Mouse (Mus musculus): ENCODE results near the gene Olfr645.

Olfr645 gene

GRCm38 (mm10) chr7:104085365-104085764, at the start of gene Olfr645:
Olfr645 (minus strand) TSS chr7:104085465.
- DNase-seq (ENCODE audit: low spot score in 2 of 2): no peak

- DNase-seq (ENCODE audit: low spot score in 2 of 2): no peak
These were observed 44.5 kb upstream of the Olfr645 start, which contains the start of gene Ubqln5 for GRCm38 (mm10) chr7:104129726-104130125. Ubqln5 (minus strand) TSS chr7:104129826.

GRCm38 (mm10) chr7:104104757-104104972, 19.4 kb upstream of the Olfr645 start, which contains the start of gene Olfr646:
Olfr646 (plus strand) TSS chr7:104104873.
- no peak for DNase-seq (ENCODE audit: low spot score in 2 of 2)

GRCm38 (mm10) chr7:104103913-104104756, 18.9 kb upstream of the Olfr645 start:
- DNase-seq (ENCODE audit: low spot score in 2 of 2): no peak

DNA sequence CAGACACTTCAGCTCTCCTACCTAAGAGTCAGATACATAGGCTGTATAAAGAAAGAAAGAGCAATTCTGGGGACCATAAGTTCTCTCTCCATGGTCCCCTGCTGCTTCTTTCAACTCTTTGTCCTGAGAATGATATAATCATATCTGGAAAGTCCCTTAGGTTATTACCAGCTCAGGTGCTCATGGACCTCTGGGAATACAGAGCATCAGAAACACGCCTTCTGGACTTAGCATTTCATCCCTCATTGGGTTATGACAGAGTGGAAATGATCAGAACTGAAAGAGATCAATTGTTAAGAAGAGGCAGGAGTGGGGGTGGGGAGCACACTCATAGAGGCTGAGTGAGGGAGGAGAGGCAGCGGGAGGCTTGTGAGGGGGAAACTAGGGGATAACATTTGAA, 13.5 kb downstream of the Olfr645 start, which contains the start of gene Olfr644:
Olfr644 (minus strand) TSS at position 101 of the 400 bp plus-strand sequence.
- no peak for DNase-seq (ENCODE audit: low spot score in 2 of 2)

DNA sequence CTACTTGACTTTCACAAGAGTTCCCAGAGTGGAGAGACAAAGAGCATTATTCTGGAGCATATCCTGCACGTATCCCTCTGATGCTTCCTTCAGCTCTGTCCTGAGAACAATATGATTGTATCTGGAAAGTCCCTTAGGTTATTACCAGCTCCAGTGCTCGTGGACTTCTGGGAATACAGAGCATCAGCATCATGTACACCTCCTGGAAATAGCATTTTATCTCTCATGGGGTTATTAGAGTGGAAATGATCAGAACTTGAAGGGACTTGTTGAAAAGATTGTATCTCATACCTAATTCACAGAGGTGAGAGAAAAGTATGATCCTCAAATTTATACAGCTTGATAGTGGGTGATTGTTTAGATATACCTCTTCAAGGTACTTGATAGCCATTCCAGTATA, 23.9 kb downstream of the Olfr645 start, which contains the start of gene 4930516K23Rik:
4930516K23Rik (minus strand) TSS at position 101 of the 400 bp plus-strand sequence.
- no peak for DNase-seq (ENCODE audit: low spot score in 2 of 2)

- no peak for DNase-seq (ENCODE audit: low spot score in 2 of 2)
These were observed 26.1 kb downstream of the Olfr645 start for GRCm38 (mm10) chr7:104059215-104059614.

- DNase-seq (ENCODE audit: low spot score in 2 of 2): no peak
These were observed 32.7 kb downstream of the Olfr645 start, which contains the start of gene Olfr642 for GRCm38 (mm10) chr7:104052566-104052965. Olfr642 (minus strand) TSS chr7:104052666.

- no peak for DNase-seq (ENCODE audit: low spot score in 2 of 2)
These were observed 34.5 kb downstream of the Olfr645 start for GRCm38 (mm10) chr7:104050745-104051144.

- no peak for DNase-seq (ENCODE audit: low spot score in 2 of 2)
These were observed 50.1 kb downstream of the Olfr645 start, which contains the start of gene Olfr641 for GRCm38 (mm10) chr7:104035145-104035544. Olfr641 (plus strand) TSS chr7:104035445.

Data from natural killer cell, adult 2 months (primary cell).